Comparison of ENCODE assay signal across 18 mouse cellular contexts in the genomic region with DNA sequence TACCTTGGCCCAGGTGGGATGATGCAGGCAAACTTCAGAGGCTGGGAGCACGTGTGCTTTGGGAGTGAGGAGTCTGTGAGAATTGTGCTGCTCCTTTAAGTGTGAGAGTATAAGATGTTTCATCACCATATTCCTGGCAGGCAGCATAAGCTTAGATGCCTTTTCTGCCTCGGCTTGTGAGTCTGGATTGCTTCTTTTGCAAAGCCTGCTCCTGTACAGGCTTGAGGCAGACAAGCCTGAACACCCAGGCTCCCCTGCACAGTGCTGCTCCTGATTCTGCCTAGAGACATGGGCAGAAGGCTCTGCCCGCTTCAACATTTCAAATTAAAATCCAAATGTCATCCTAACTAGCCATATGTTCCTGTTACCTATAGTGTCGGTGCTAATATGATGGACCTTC.
"Had no signal": no experiment of that assay in that cellular context is flagged by ENCODE, and none has a peak within 500 bp of the region (broad histone marks: within the 10 kb centered on the region; RNA-seq: fewer than 3 reads in every experiment).

No protein-coding gene starts in this region.

- H3K9ac ChIP-seq: liver, embryonic 13.5 days; liver, postnatal 0 days; lung, embryonic 15.5 days; midbrain, embryonic 15.5 days; neural tube, embryonic 12.5 days had no signal

- H3K27ac ChIP-seq: left cerebral cortex, adult 2 months; liver, embryonic 13.5 days; lung, embryonic 15.5 days; macrophage; midbrain, embryonic 15.5 days; neural tube, embryonic 12.5 days had no signal

- H3K36me3 ChIP-seq: liver, embryonic 13.5 days; lung, embryonic 15.5 days; midbrain, embryonic 15.5 days; neural tube, embryonic 12.5 days had no signal

- ATAC-seq: intestine, embryonic 16.5 days; liver, postnatal 0 days; midbrain, embryonic 15.5 days had no signal

- H3K4me3 ChIP-seq: left cerebral cortex, adult 2 months; liver, embryonic 13.5 days; lung, embryonic 15.5 days; megakaryocyte, embryonic 14.5 days; midbrain, embryonic 15.5 days; neural tube, embryonic 12.5 days had no signal

- H3K27me3 ChIP-seq: liver, embryonic 13.5 days; lung, embryonic 15.5 days; midbrain, embryonic 15.5 days; neural tube, embryonic 12.5 days had no signal

- H3K4me2 ChIP-seq: liver, embryonic 13.5 days; lung, embryonic 15.5 days; midbrain, embryonic 11.5 days; midbrain, embryonic 15.5 days; neural tube, embryonic 12.5 days had no signal

- H3K9me3 ChIP-seq: liver, embryonic 13.5 days; lung, embryonic 15.5 days; megakaryocyte, embryonic 14.5 days; midbrain, embryonic 15.5 days; neural tube, embryonic 12.5 days had no signal

- DNase-seq: kidney, adult 2 months; kidney, postnatal 25 days; liver; liver, embryonic 13.5 days; liver, postnatal 0 days; lung, postnatal 14 days; right cerebral cortex, postnatal 4 days; spleen, adult 18-20 months; thymus, adult 18-20 months; thymus, postnatal 14 days had no signal

- H3K4me1 ChIP-seq: lung, embryonic 15.5 days; megakaryocyte, embryonic 14.5 days; midbrain, embryonic 15.5 days; neural tube, embryonic 12.5 days had no signal
